ENCODE assay signal across 9 mouse cellular contexts in genomic region chr10:20405471-20405870, GRCm38 (mm10). TPM values are rescaled to one million over a fixed set of nuclear protein-coding genes. Genes with fewer than 3 reads are reported as not detected.
DNase-seq lines count a peak whose midpoint lies in the region; ATAC-seq and TF ChIP-seq lines count a peak whose summit lies in the region.
"Had no signal": no experiment of that assay in that cellular context is flagged by ENCODE, and none has a peak within 500 bp of the region (broad histone marks: within the 10 kb centered on the region; RNA-seq: fewer than 3 reads in every experiment).

No protein-coding gene starts in this region.

- WGBS in hindbrain, embryonic 13.5 days, result 89% methylated on average over 2 of the region's 2 CpGs
- WGBS in midbrain, embryonic 12.5 days, result 97% methylated on average over 2 of the region's 2 CpGs

- TF ChIP-seq CTCF in MEL (IDR thresholded peaks at IDR 0.05 in 2 of 3, conservative IDR thresholded peaks at IDR 0.05 in 1 of 3; ENCODE audit: control insufficient read depth in 1 of 3, insufficient read depth in 1 of 3, low read depth in 2 of 3, low read length in 3 of 3, poor library complexity in 1 of 3, severe bottlenecking in 1 of 3), result peak; percentile 40 to 62 (median 50)

- H3K36me3 ChIP-seq in MEL (ENCODE audit: control insufficient read depth in 1 of 2, insufficient read depth in 2 of 2, low read length in 2 of 2), result no peaks in the 10 kb centered on the region
- no peaks in the 10 kb centered on the region for H3K36me3 ChIP-seq in hindbrain, embryonic 13.5 days
- no peaks in the 10 kb centered on the region for H3K36me3 ChIP-seq in midbrain, embryonic 12.5 days
- H3K36me3 ChIP-seq: liver, embryonic 13.5 days had no signal

- peak; percentile 24 to 32 for DNase-seq in left cerebral cortex, adult 18-20 months (ENCODE audit: low spot score in 2 of 2)
- no peak for DNase-seq in left cerebral cortex, adult 8-10 months (ENCODE audit: low spot score in 2 of 2)
- peak; percentile 47 for DNase-seq in MEL (ENCODE audit: low read depth, low spot score)
- peak; percentile 68 for DNase-seq in embryo, embryonic 11 days
- peak; percentile 18 for DNase-seq in layer of hippocampus, adult 9-11 months
- no peak for DNase-seq in spleen, postnatal 36 days (ENCODE audit: low spot score in 2 of 2)
- DNase-seq: liver, embryonic 13.5 days had no signal

- H3K4me3 ChIP-seq in MEL (ENCODE audit: control insufficient read depth in 1 of 2, insufficient read depth in 1 of 2, low read depth in 2 of 2, low read length in 2 of 2), result no peak overlapping the region
- no peak overlapping the region for H3K4me3 ChIP-seq in hindbrain, embryonic 13.5 days
- no peak overlapping the region for H3K4me3 ChIP-seq in midbrain, embryonic 12.5 days
- H3K4me3 ChIP-seq: liver, embryonic 13.5 days had no signal

- H3K9me3 ChIP-seq in MEL (replicated peaks; ENCODE audit: insufficient read depth, low read length), result no peaks in the 10 kb centered on the region
- no peaks in the 10 kb centered on the region for H3K9me3 ChIP-seq in hindbrain, embryonic 13.5 days
- no peaks in the 10 kb centered on the region for H3K9me3 ChIP-seq in midbrain, embryonic 12.5 days
- H3K9me3 ChIP-seq: liver, embryonic 13.5 days had no signal

- no peaks in the 10 kb centered on the region for H3K79me2 ChIP-seq in MEL (ENCODE audit: control insufficient read depth, insufficient read depth, low read length, poor library complexity)

- TF ChIP-seq EP300 in MEL (IDR thresholded peaks at IDR 0.05; ENCODE audit: low read depth in 1 of 2, low read length in 2 of 2), result no peak

- peak; percentile 75 for TF ChIP-seq RAD21 in MEL (IDR thresholded peaks at IDR 0.05; ENCODE audit: low read depth, low read length)

- no peak overlapping the region for H3K27ac ChIP-seq in MEL (ENCODE audit: control insufficient read depth, low read depth, low read length)
- H3K27ac ChIP-seq in hindbrain, embryonic 13.5 days, result no peak overlapping the region
- H3K27ac ChIP-seq in midbrain, embryonic 12.5 days (replicated peaks), result no peak overlapping the region
- H3K27ac ChIP-seq: liver, embryonic 13.5 days had no signal

- peaks cover 0 to 1% of the 10 kb centered on the region in 2 experiments; a peak in 2 of 4 replicates for H3K27me3 ChIP-seq in MEL (ENCODE audit: control insufficient read depth in 1 of 2, insufficient read depth in 2 of 2, low read length in 2 of 2)
- no peaks in the 10 kb centered on the region for H3K27me3 ChIP-seq in hindbrain, embryonic 13.5 days
- H3K27me3 ChIP-seq in midbrain, embryonic 12.5 days, result no peaks in the 10 kb centered on the region
- H3K27me3 ChIP-seq: liver, embryonic 13.5 days had no signal

- no peak overlapping the region for H3K4me2 ChIP-seq in hindbrain, embryonic 13.5 days
- H3K4me2 ChIP-seq in midbrain, embryonic 12.5 days (replicated peaks), result no peak overlapping the region
- H3K4me2 ChIP-seq: liver, embryonic 13.5 days had no signal

- H3K9ac ChIP-seq in MEL (ENCODE audit: control insufficient read depth, low read depth, low read length, poor library complexity, severe bottlenecking), result no peak overlapping the region
- H3K9ac ChIP-seq in hindbrain, embryonic 13.5 days, result no peak overlapping the region
- no peak overlapping the region for H3K9ac ChIP-seq in midbrain, embryonic 12.5 days (replicated peaks)
- H3K9ac ChIP-seq: liver, embryonic 13.5 days had no signal

- no peak for TF ChIP-seq POLR2A in MEL (IDR thresholded peaks at IDR 0.05; ENCODE audit: control insufficient read depth in 1 of 2, insufficient read depth in 1 of 2, low read depth in 1 of 2, low read length in 2 of 2, poor library complexity in 1 of 2)

- H3K4me1 ChIP-seq in MEL (ENCODE audit: control insufficient read depth in 1 of 2, insufficient read depth in 2 of 2, low read length in 2 of 2), result no peaks in the 10 kb centered on the region
- H3K4me1 ChIP-seq in hindbrain, embryonic 13.5 days (replicated peaks), result no peaks in the 10 kb centered on the region
- H3K4me1 ChIP-seq in midbrain, embryonic 12.5 days, result no peaks in the 10 kb centered on the region
- H3K4me1 ChIP-seq: liver, embryonic 13.5 days had no signal

- peak; percentile 79 for ATAC-seq in hindbrain, embryonic 13.5 days (ENCODE audit: low FRiP score)
- ATAC-seq in midbrain, embryonic 12.5 days (ENCODE audit: low FRiP score, low read depth), result 0 out of 2 replicates have a peak, but pooled peaks have one; percentile 30

TF ChIP-seq in MEL, 35 proteins besides CTCF, POLR2A, EP300 and RAD21:
- peak; percentile 42 for TF ChIP-seq ZC3H11A (IDR thresholded peaks at IDR 0.05; ENCODE audit: low read depth, low read length)
- peak; percentile 64 for TF ChIP-seq SMC3 (IDR thresholded peaks at IDR 0.05; ENCODE audit: low read depth, low read length)
- TF ChIP-seq CHD2 (IDR thresholded peaks at IDR 0.05; ENCODE audit: low read length), result no peak

RNA-seq across cellular contexts. Expression of gene Mtfr2, which starts 57.9 kb away (rescaled TPM):
- under 1 TPM; 0.53 to 0.54 TPM for total RNA-seq in left cerebral cortex, adult 18-20 months (2021)
- under 1 TPM; 0.41 to 0.63 (median 0.54) TPM for total RNA-seq in left cerebral cortex, adult 8-10 months (2022)
- total RNA-seq in MEL (2012; rRNA removed), result 10.3 and 10.8 TPM in 2 replicates
- polyA plus RNA-seq in MEL (2012; ENCODE audit: insufficient read depth in 1 of 2, insufficient read length in 2 of 2, low read depth in 1 of 2, low replicate concordance in 2 of 2, missing spikeins in 1 of 2), result 10 to 100 TPM in 1 of 2 experiments, not detected in 1; 17.1 TPM
- polyA plus RNA-seq in hindbrain, embryonic 13.5 days (2015; fragmentation: Nextera tagmentation; extraction: Ambion mirVana), result 0.36 and 1.4 TPM in 2 replicates
- polyA plus RNA-seq in midbrain, embryonic 12.5 days (2016; fragmentation: Nextera tagmentation; extraction: Ambion mirVana), result 1.7 TPM in 2 replicates

Comparison
In these comparisons a context has a peak if more than half of its experiments do, and no peak if none do; other contexts are left out.
1. DNase-seq: peak in left cerebral cortex, adult 18-20 months (2 of 2), MEL (single experiment), embryo, embryonic 11 days (single experiment) and layer of hippocampus, adult 9-11 months (single experiment); none in left cerebral cortex, adult 8-10 months (0 of 2) and spleen, postnatal 36 days (0 of 2).